Mouse (Mus musculus) brain, embryonic 18.5 days (tissue): Measurements from ENCODE around the gene Olfr1062.
"Not testable (repeated sequence)": the region's sequence is repeated elsewhere in the genome, so short reads cannot be mapped to it uniquely, and the experiment has no call there.

Source experiments
- DNase-seq: peaks from one replicate; pipeline ENCODE4 v3.0.0-alpha.2; 2012; ENCODE audit warnings: low read depth, low spot score

The Olfr1062 gene

GRCm38 (mm10) chr2:86426649-86427048 is at the start of gene Olfr1062:
Olfr1062 (minus strand) TSS chr2:86426749.
- DNase-seq, result not testable (repeated sequence)

DNA sequence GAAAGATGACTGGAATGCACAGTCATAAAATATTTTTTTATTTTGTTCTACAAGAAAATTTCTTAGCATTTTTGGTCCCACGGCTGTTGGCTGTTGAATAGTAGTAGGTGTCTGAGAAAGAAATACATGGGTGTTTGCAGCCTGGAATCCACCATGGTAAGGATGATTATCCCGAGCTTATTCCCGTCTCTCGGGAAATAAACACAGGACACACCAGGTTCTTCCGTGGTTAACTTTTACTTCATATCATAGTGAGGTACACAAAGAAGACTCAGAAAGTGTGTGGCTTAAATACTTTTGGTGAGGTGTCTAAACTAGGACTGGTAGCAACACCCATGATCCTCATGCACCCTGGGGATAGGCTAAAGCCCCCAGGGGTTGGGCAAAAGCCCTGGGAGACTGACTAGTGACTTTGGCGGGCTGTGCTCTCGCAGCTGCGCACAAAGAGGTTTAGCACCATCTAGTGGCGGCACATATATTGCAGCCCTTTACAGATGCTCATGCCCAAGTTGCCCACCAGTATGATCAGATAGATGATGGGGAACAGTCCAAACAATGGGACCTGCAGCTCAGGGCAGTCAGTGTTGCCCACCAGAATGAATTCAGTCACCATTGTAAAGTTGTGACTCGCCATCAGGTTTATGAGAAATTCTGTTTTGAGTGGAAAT is 38.0 kb upstream of the Olfr1062 start:
- DNase-seq, result no peak

DNA sequence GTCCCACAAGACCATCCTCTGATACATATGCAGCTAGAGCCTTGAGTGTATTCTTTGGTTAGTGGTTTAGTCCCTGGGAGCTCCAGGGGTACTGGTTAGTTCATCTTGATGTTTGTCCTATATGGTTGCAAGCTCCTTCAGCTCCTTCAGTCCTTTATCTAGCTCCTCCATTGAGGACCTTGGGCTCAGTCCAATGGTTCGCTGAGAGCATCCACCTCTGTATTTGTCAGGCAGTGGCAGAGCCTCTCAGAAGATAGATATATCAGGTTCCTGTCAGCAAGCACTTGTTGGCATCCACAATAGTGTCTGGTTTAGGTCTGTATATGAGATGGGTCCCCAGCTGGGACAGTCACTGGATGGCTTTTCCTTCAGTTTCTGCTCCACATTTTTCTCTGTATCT is 33.9 kb upstream of the Olfr1062 start:
- no peak for DNase-seq

DNA sequence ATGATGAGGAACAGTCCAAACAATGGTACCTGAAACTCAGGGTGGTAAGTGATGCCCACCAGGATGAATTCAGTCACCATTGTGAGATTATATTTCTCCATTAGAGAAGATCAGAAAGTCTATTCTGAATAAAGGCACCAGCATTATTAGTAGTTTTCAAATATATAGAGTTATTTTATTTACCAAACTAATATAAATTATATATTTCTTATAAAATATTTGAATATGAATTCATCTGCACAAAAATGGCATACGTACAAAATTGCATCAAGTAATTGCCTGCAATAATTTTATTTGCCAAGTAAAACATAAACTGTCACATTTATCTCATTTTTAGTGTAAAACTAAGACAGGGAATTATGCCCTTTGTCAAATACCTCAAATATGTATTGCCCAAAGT is 29.6 kb upstream of the Olfr1062 start, which contains the start of gene Olfr1066:
Olfr1066 (minus strand) TSS at position 101 of the 400 bp plus-strand sequence.
- no peak for DNase-seq

DNA sequence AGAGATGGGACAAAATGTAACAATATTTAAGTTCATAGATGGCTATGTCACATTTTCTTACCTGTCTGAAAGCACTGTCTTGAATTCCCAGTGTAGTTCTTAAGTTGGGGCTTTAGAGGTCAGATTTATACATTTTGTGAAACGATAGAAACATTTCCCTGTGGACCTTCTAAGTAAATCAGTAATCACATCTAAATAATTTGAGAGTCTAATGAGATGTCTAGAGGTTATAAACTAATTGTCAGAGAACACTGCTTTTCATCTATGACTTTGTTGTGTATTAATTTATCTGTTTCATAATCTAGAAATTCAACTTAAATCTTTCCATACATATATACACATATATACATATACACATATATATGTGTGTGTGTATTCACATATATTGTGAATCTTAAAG is 23.9 kb upstream of the Olfr1062 start, which contains the start of gene Olfr1065:
Olfr1065 (minus strand) TSS at position 101 of the 400 bp plus-strand sequence.
- DNase-seq, result not testable (repeated sequence)

- not testable (repeated sequence) for DNase-seq
These were observed 15.6 kb upstream of the Olfr1062 start for GRCm38 (mm10) chr2:86442101-86442500.

DNA sequence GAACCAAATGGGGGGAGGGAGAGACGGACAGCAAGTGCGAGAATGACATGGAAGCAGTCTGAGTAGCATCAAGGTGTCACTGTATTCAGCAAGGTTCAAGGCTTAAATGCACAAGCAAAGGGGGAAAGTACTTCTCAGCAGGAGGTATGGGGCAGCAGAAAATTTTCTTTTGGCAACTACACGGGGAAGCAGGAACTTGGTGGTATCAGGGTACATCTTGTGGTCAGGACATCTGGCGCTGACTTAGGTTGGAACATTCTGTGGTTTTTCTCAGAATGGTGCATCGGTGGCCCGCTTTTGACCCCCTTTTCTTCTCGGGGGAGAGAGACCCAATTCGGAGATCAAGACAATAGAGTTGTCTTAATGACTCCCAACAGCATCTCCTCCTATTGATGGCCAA is 2.0 kb upstream of the Olfr1062 start:
- DNase-seq, result not testable (repeated sequence)

DNA sequence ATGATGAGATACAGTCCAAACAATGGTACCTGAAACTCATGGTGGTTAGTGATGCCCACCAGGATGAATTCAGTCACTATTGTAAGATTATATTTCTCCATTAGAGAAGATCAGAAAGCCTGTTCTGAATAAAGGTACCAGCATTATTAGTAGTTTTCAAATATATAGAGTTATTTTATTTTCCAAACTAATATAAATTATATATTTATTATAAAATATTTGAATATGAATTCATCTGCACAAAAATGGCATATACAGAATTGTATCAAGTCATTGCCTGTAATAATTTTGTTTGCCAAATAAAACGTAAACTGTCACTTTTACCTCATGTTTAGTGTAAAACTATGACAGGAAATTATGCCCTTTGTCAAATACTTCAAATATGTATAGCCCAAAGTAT is 12.6 kb downstream of the Olfr1062 start, which contains the start of gene Olfr1061:
Olfr1061 (minus strand) TSS at position 101 of the 400 bp plus-strand sequence.
- no peak for DNase-seq

GRCm38 (mm10) chr2:86395114-86395513 is 31.4 kb downstream of the Olfr1062 start:
- DNase-seq, result no peak

DNA sequence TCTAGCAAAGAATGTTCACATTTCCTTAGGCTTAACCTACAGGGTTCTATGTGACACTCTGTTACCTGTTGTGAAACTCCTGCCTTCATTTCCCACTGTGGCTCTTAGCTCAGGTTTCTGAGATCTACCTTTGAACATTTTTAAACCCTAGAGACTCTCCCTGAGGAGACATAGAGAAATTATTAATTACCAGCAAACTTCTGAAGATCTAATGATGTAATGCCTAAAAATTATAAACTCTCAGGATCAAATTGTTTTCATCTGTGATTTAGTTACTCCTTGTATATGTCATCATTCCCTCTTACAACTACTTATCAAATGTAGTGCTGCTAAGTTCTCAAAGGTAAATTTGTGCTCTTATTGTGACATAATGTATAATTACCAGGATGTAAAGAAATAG is 38.1 kb downstream of the Olfr1062 start, which contains the start of gene Olfr1058:
Olfr1058 (minus strand) TSS at position 101 of the 400 bp plus-strand sequence.
- DNase-seq, result not testable (repeated sequence)

DNA sequence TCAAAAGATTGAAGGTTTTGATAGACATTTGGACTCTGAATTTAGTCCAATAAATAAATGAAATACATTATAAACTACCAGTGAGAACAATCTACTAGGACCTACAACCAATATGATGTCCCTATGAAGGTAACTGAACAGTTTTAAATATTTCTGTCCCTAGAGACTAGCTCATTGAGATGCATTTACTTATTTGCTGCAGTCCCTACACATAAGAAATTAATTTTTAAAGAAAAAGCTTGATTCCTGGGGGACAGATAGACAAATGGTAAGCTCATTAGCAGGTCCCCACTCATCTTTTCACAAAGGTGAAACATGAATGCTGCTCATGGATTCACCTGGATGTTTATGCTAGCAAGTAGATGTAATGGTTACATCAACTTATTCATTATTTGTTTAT is 48.3 kb downstream of the Olfr1062 start, which contains the start of gene Olfr1057:
Olfr1057 (minus strand) TSS at position 101 of the 400 bp plus-strand sequence.
- no peak for DNase-seq
